Mouse (Mus musculus): ENCODE results near the gene Pde11a.

The Pde11a gene

GRCm38 (mm10) chr2:76158973-76159372 is 179.6 kb downstream of the Pde11a start:
- DNase-seq (ENCODE audit: low read depth, low spot score), result no peak
- Histone ChIP-seq H3K36me3 (ENCODE audit: control insufficient read depth, insufficient read depth, low read length, poor library complexity, severe bottlenecking) (no peaks in the 10 kb centered on the region), H3K27me3 (ENCODE audit: control insufficient read depth, insufficient read depth, low read length, poor library complexity, severe bottlenecking) (no peaks in the 10 kb centered on the region)

- no peak for DNase-seq (ENCODE audit: low read depth, low spot score)
- Histone ChIP-seq H3K36me3 (ENCODE audit: control insufficient read depth, insufficient read depth, low read length, poor library complexity, severe bottlenecking) (no peaks in the 10 kb centered on the region), H3K27me3 (ENCODE audit: control insufficient read depth, insufficient read depth, low read length, poor library complexity, severe bottlenecking) (no peaks in the 10 kb centered on the region)
Observed at GRCm38 (mm10) chr2:76141136-76141535, 197.4 kb downstream of the Pde11a start.

DNA sequence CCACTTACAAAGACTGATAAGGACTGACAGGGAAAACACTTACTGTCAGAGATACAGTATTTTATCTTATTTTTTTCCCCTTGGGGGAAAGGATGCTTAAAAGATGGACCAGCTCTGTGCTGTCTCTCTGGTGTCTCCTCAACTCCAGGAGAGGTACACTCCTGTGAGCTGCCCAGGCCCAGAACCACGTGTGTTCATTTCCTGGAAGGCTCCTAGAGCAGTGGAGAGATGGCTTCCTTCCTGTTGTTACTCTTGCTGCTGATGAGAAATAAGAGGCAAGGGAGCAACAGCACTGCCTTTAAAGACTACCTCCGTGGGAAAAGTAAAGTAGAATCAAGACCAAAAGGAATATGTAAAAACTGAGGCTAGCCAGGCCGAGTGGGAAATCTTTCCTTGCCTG is 205.6 kb downstream of the Pde11a start:
- Histone ChIP-seq H3K36me3 (ENCODE audit: control insufficient read depth, insufficient read depth, low read length, poor library complexity, severe bottlenecking) (no peaks in the 10 kb centered on the region), H3K27me3 (ENCODE audit: control insufficient read depth, insufficient read depth, low read length, poor library complexity, severe bottlenecking) (no peaks in the 10 kb centered on the region)
- no peak for DNase-seq (ENCODE audit: low read depth, low spot score)

GRCm38 (mm10) chr2:76129933-76130627 is 208.5 kb downstream of the Pde11a start:
- H3K27me3 ChIP-seq (ENCODE audit: control insufficient read depth, insufficient read depth, low read length, poor library complexity, severe bottlenecking), result no peaks in the 10 kb centered on the region
- H3K36me3 ChIP-seq (ENCODE audit: control insufficient read depth, insufficient read depth, low read length, poor library complexity, severe bottlenecking), result no peaks in the 10 kb centered on the region
- no peak for DNase-seq (ENCODE audit: low read depth, low spot score)

- no peaks in the 10 kb centered on the region for H3K27me3 ChIP-seq (ENCODE audit: control insufficient read depth, insufficient read depth, low read length, poor library complexity, severe bottlenecking)
- H3K36me3 ChIP-seq (ENCODE audit: control insufficient read depth, insufficient read depth, low read length, poor library complexity, severe bottlenecking), result no peaks in the 10 kb centered on the region
- no peak for DNase-seq (ENCODE audit: low read depth, low spot score)
Observed at GRCm38 (mm10) chr2:76129058-76129437, 209.5 kb downstream of the Pde11a start.

GRCm38 (mm10) chr2:76128105-76129057 is 210.2 kb downstream of the Pde11a start:
- DNase-seq (ENCODE audit: low read depth, low spot score), result no peak
- Histone ChIP-seq H3K27me3 (ENCODE audit: control insufficient read depth, insufficient read depth, low read length, poor library complexity, severe bottlenecking) (no peaks in the 10 kb centered on the region), H3K36me3 (ENCODE audit: control insufficient read depth, insufficient read depth, low read length, poor library complexity, severe bottlenecking) (no peaks in the 10 kb centered on the region)

- H3K27me3 ChIP-seq (ENCODE audit: control insufficient read depth, insufficient read depth, low read length, poor library complexity, severe bottlenecking), result no peaks in the 10 kb centered on the region
- H3K36me3 ChIP-seq (ENCODE audit: control insufficient read depth, insufficient read depth, low read length, poor library complexity, severe bottlenecking), result no peaks in the 10 kb centered on the region
- no peak for DNase-seq (ENCODE audit: low read depth, low spot score)
Observed at GRCm38 (mm10) chr2:76126651-76127050, 211.9 kb downstream of the Pde11a start.

DNA sequence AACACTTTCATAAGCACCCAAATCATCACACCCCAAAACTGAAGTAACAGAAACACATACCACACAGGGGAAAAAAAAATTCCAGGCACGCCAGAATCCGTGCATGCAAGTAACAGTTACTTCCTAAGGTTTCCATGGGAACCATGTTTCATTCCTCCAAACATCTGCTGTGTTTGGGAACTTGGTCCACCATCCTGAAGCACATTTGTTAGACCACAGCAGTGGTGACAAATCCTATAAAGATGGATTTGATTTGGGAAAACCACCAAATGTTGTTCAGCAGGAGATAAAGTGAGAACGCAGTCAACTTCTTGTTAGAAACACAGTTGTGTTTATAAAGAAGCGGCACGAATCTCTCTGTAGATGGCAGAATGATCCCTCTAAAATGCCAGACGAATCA is 213.8 kb downstream of the Pde11a start:
- H3K27me3 ChIP-seq (ENCODE audit: control insufficient read depth, insufficient read depth, low read length, poor library complexity, severe bottlenecking), result no peaks in the 10 kb centered on the region
- no peak for DNase-seq (ENCODE audit: low read depth, low spot score)
- H3K36me3 ChIP-seq (ENCODE audit: control insufficient read depth, insufficient read depth, low read length, poor library complexity, severe bottlenecking), result no peaks in the 10 kb centered on the region

DNA sequence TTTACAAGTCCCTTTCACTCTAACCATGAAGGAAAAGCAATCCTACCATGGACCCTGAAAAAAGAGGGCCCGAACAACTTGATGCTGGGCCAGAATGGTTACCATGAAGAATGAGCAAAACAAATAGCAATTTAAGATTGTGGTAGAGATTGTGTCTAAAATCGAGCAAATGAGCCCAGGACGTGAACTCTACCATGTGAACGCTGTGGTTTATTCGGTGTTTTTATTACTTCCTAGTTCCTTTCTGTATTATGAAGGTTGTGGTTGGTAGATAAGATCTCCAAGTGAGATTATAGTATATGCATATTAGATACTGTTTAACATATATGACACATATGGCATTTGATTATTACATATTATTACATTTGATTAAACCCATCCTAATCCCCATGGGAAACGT is 216.4 kb downstream of the Pde11a start:
- H3K27me3 ChIP-seq (ENCODE audit: control insufficient read depth, insufficient read depth, low read length, poor library complexity, severe bottlenecking), result no peaks in the 10 kb centered on the region

GRCm38 (mm10) chr2:76119848-76120247 is 218.7 kb downstream of the Pde11a start:
- no peaks in the 10 kb centered on the region for H3K27me3 ChIP-seq (ENCODE audit: control insufficient read depth, insufficient read depth, low read length, poor library complexity, severe bottlenecking)
- DNase-seq (ENCODE audit: low read depth, low spot score), result no peak
- no peaks in the 10 kb centered on the region for H3K36me3 ChIP-seq (ENCODE audit: control insufficient read depth, insufficient read depth, low read length, poor library complexity, severe bottlenecking)

More for the DNA sequence above, 216.4 kb downstream of the Pde11a start:
- no peak for DNase-seq (ENCODE audit: low read depth, low spot score)
- H3K36me3 ChIP-seq (ENCODE audit: control insufficient read depth, insufficient read depth, low read length, poor library complexity, severe bottlenecking), result no peaks in the 10 kb centered on the region

GRCm38 (mm10) chr2:76118491-76118890 is 220.1 kb downstream of the Pde11a start:
- DNase-seq (ENCODE audit: low read depth, low spot score), result no peak
- H3K27me3 ChIP-seq (ENCODE audit: control insufficient read depth, insufficient read depth, low read length, poor library complexity, severe bottlenecking), result no peaks in the 10 kb centered on the region
- no peaks in the 10 kb centered on the region for H3K36me3 ChIP-seq (ENCODE audit: control insufficient read depth, insufficient read depth, low read length, poor library complexity, severe bottlenecking)

DNA sequence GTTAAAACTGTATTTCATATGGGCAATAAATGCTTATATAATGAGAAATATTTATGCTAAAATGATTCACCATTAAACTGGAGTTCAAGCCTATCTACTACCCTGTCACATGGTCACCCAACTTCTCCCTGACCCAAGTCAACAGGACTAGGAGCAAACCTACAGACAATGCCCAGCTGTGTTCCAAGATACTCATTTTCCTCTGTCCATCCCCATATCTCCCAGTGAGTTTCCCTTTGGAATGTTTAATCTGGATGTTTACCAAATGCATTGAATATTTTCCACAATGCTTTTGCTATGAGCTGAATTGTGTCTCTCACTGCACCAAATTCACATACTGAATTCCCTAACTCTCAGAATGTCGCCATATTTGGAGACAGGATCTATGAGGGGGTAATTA is 221.4 kb downstream of the Pde11a start:
- DNase-seq (ENCODE audit: low read depth, low spot score), result no peak
- Histone ChIP-seq H3K27me3 (ENCODE audit: control insufficient read depth, insufficient read depth, low read length, poor library complexity, severe bottlenecking) (no peaks in the 10 kb centered on the region), H3K36me3 (ENCODE audit: control insufficient read depth, insufficient read depth, low read length, poor library complexity, severe bottlenecking) (no peaks in the 10 kb centered on the region)

- peak; percentile 65 for DNase-seq (ENCODE audit: low read depth, low spot score)
- no peaks in the 10 kb centered on the region for H3K36me3 ChIP-seq (ENCODE audit: control insufficient read depth, insufficient read depth, low read length, poor library complexity, severe bottlenecking)
- no peaks in the 10 kb centered on the region for H3K27me3 ChIP-seq (ENCODE audit: control insufficient read depth, insufficient read depth, low read length, poor library complexity, severe bottlenecking)
Observed at GRCm38 (mm10) chr2:76115696-76116095, 222.9 kb downstream of the Pde11a start.

GRCm38 (mm10) chr2:76114734-76115133 is 223.8 kb downstream of the Pde11a start:
- H3K27me3 ChIP-seq (ENCODE audit: control insufficient read depth, insufficient read depth, low read length, poor library complexity, severe bottlenecking), result no peaks in the 10 kb centered on the region
- no peaks in the 10 kb centered on the region for H3K36me3 ChIP-seq (ENCODE audit: control insufficient read depth, insufficient read depth, low read length, poor library complexity, severe bottlenecking)
- DNase-seq (ENCODE audit: low read depth, low spot score), result peak; percentile 59

DNA sequence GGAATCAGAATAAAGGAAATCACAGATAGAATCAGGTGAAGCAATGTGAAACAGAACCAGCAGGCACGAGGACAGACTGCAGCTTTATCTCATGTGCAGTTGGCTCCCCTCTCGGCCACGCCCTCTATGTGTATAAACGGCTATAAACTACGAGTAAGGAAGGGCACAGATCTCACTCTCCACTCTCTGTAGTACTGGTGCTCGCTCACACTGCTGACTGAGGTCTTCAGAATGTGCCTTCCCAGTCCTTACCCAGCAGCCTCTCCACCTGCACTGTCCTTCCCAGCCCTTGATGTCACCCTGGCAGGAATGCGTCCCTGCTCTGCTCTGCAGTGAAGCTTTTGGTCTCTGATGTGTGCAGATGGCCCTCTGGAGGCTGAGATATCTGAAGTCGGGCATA is 228.9 kb downstream of the Pde11a start:
- DNase-seq (ENCODE audit: low read depth, low spot score), result no peak
- no peaks in the 10 kb centered on the region for H3K27me3 ChIP-seq (ENCODE audit: control insufficient read depth, insufficient read depth, low read length, poor library complexity, severe bottlenecking)
- no peaks in the 10 kb centered on the region for H3K36me3 ChIP-seq (ENCODE audit: control insufficient read depth, insufficient read depth, low read length, poor library complexity, severe bottlenecking)

Data from splenic B cell, adult 2 months (primary cell).